Mouse (Mus musculus): ENCODE results near the gene Hdlbp. TPM values are rescaled to one million over a fixed set of nuclear protein-coding genes. Genes with fewer than 3 reads are reported as not detected.
A peak's percentile ranks its signal among the peaks of the same experiment; 100 is the strongest.

Hdlbp gene
- total RNA-seq, 1 experiment from 2014 or later, result 334 TPM

DNA sequence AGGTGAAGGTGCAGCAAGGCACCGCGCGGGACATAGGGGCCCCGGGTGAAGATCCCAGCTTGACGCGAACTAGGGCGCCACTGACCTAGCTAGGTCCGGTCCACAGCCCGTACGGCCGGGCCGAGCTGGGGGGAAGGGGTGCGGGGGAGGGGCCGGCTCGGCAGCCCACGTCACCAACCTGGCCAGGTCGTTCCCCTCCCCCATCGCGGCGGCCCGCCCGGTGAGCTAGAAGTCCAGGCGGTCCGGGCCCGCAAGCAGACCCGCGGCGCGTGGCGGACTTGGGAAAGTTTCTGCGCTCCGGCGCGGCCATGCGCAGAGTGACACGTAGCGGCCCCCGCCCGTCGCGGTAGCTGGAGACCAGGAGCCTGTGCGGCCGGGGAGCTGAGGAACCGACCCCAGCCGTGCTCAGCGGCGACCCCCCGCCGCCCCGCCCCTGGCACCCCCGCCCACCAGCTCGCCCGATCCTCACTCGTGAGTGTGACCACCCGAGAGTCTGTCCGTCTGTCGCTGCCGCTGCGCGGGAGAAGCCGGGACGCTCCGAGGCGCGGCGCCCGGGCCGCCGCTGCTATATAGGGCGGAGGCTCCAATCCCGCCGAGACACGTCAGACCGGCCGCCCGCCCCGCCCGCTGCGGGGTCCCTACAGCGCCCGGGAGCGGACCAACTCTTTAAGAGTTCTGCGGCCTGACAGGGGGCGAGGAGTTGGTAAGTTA, 33.3 kb downstream of the Hdlbp start:
- peak; percentile 91 for DNase-seq

- peak; percentile 94 for DNase-seq
Measured at GRCm38 (mm10) chr1:93444405-93445110, 34.1 kb downstream of the Hdlbp start.

GRCm38 (mm10) chr1:93439321-93439720, 39.3 kb downstream of the Hdlbp start:
- no peak for DNase-seq

GRCm38 (mm10) chr1:93432087-93432486, 46.5 kb downstream of the Hdlbp start:
- no peak for DNase-seq

DNA sequence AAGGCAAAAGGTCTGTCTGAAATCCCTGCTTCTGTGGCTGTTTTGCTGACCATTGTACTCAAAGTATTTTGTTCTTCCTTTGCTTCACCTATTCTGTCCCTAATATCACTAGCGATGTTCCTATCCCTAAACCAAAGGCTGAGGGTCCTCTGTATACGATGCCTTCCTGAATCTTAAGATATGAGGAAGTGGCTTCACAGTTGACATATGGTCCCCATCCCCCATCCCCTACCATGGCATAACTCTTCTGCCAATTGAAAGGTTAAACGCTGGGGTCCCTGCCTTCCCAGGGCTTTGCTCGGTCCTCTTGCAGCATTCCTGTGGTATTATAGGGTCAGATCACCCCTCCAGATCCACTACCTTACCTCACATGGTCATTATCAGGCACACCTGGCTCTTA, 75.2 kb downstream of the Hdlbp start:
- no peak for DNase-seq

GRCm38 (mm10) chr1:93401191-93402052, 77.2 kb downstream of the Hdlbp start:
- DNase-seq, result peak; percentile 53

GRCm38 (mm10) chr1:93388906-93389305, 89.7 kb downstream of the Hdlbp start:
- peak; percentile 26 for DNase-seq

DNA sequence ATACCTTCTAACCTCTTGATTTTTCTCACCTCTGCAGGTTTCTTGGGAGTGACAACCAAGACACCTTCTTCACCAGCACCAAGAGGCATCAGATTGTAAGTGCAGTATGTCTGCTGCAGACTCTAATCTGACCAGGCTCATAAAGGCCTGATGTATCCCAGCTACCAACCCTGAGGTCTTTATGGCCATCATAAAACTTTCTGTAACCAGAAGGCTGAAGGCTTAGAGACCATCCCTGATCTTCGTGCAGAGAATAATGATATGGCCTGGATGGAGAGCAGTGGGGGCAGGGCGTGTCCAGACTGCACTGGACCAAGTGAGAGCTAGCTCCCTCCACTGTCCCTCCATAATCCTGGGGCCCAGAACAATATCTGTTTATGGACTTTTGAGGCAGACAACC, 91.4 kb downstream of the Hdlbp start:
- no peak for DNase-seq

GRCm38 (mm10) chr1:93379117-93379516, 99.5 kb downstream of the Hdlbp start:
- DNase-seq, result no peak

DNA sequence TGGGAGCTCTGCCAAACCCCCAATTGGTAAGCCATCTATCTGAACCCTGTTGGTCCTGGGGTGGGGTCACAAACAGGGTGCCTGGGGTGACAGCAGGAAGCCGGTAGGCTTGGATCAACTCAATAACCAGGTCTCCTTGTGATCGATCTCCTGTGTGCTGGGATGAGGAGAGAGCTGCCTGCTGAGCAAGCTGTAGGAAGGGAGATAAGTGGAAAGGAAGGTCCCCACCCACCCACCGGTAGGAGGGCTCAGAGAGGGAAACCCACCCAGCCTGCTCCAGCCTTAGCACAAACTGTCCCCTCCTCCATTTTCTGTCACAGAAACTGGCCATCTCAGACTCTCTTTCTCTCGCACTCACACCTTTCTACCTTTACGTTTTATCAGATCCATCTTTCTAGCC, 101.3 kb downstream of the Hdlbp start:
- DNase-seq, result no peak

GRCm38 (mm10) chr1:93373665-93374064, 105.0 kb downstream of the Hdlbp start, which contains the start of gene Ano7:
TSS of gene Ano7 (plus strand) at chr1:93373930.
- no peak for DNase-seq

DNA sequence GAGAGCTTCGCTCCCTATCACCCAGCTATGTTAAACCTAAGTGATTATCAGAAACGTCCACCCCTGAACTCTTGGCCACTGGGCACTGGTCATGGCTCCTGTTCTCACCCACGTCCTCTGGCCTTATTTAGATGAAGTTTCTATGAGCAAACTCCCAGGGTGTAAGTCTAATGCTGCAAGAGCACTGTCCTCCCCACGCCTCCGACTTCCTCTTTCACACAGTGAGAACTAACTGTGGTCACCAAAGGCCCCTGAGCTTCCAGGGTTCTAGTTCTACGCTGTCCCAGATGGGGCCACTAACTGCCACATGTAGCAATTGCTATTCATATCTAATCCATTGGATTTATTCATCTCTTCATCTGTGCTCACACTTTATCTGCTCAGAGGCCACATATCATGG, 113.0 kb downstream of the Hdlbp start:
- no peak for DNase-seq

DNA sequence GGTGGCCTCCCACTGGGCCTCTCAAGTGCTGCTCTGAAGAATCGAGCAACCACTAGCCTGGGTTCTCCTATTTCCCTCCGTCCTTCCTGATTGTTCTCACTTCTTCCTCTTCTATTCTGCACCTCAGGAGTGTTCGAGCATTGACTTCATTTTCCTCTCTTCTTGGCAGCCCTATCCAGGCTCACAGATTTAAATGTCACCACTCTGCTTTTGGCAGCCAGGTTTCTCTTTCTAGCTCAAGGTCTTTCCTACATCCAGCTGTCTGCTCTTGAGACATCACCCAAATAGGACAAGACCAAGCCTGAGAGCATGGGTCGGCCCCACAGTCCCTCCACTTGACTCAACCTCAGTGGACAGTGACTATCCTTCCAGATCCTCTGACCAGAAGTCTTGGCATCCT, 116.0 kb downstream of the Hdlbp start:
- peak; percentile 32 for DNase-seq

Other genes starting within 250 kb of the Hdlbp start
- gene Sned1, start 243.0 kb downstream of the Hdlbp start, total RNA-seq (2021), result 22.5 and 23.2 TPM in 2 replicates
- gene Mterf4, start 172.9 kb downstream of the Hdlbp start, total RNA-seq (2021), result 29.1 and 32.4 TPM in 2 replicates
- gene Ppp1r7, start 136.0 kb downstream of the Hdlbp start, total RNA-seq (2021), result 22.1 and 27.2 TPM in 2 replicates
- 4.0 and 5.3 TPM in 2 replicates for gene Pask, start 135.3 kb downstream of the Hdlbp start, total RNA-seq (2021)
- not detected in 2 replicates for gene Ano7, start 104.9 kb downstream of the Hdlbp start, total RNA-seq (2021)
- 17.3 and 19.5 TPM in 2 replicates for gene Farp2, start 33.3 kb upstream of the Hdlbp start, total RNA-seq (2021)
- gene Stk25, start 179.8 kb upstream of the Hdlbp start, total RNA-seq (2021), result 101 and 103 TPM in 2 replicates
- gene Bok, start 206.8 kb upstream of the Hdlbp start, total RNA-seq (2021), result 9.9 and 12.2 TPM in 2 replicates